Mouse (Mus musculus): ENCODE data around the gene Olfr1079. TPM values are rescaled to one million over a fixed set of nuclear protein-coding genes. Genes with fewer than 3 reads are reported as not detected.

The Olfr1079 gene
- total RNA-seq (2023): not detected

DNA sequence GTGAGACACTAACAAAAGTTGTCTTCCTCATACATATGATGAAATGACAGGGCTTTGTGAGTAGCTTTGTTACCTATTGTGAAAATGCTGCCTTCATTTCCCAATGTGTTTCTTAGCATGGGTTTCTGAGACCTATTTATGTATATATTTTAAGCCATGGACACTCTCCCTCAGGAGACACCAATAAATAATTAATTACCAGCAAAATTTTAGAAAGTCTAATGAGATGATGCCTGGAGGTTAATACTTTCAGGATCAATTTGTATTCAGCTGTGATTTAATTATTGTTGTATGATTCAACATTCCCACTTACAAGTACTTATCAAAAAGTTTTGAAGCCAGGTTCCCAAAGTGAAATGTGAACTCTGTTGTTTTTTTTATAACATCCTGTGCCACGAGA, at the start of gene Olfr1079:
Gene Olfr1079, minus strand, starts transcription at position 101 of the 400 bp plus-strand sequence.

DNA sequence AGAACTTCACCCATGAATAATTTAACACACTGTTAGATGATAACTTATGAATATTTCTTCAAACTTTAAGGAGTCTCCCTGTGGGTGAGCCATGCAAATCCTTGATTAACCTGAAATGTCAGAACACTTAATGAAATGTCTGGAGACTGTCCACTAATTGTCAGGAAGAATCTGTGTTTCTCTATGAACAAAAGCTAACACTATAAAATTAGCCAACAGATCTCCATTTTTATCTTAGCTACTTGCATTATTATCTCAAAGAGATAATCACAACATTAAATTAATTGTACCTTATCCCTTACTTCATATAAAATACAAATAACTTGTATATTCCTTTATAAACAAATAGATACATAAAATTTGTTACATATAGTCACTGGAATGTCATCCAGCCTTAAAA, 15.9 kb upstream of the Olfr1079 start, which contains the start of gene Olfr1080:
Gene Olfr1080, minus strand, starts transcription at position 101 of the 400 bp plus-strand sequence.

DNA sequence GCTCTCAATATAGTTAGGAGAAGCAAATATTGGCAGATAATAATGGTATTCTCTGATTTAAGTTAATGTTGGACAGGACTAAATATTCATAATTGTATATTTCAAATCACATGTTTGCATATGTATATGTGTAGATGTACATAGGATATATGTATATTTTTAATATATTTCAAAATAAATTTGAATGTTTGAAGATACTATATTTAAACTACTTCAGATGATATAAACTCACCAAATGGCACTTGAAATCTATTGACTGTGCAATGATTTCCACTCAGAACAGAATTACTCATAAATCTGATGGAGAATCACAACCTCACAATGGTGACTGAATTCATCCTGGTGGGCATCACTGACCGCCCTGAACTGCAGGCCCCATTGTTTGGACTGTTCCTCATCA, 34.1 kb downstream of the Olfr1079 start, which contains the start of gene Olfr1076:
Gene Olfr1076, plus strand, starts transcription at position 301 of the 400 bp plus-strand sequence.

DNA sequence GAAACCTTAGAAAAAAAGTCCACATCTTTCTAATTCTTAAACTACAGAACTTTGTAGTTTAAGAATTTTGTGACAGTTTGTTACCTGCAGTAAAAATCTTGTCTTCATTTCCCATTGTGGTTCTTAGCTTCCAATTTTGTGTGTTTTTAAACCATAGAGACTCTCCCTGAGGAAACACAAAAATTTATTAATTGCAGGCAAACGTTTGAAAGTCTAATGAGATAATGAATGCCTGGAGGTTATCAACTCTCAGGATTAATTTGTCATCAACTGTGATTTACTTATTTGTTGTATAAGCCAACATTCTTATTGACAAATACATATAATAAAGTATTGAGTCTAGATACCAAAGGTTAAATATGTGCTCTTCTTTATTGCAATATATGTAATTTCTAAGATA, 55.0 kb downstream of the Olfr1079 start, which contains the start of gene Olfr228:
Gene Olfr228, minus strand, starts transcription at position 101 of the 400 bp plus-strand sequence.

Other genes starting within 250 kb of the Olfr1079 start
- gene Olfr1053, start 227.2 kb downstream of the Olfr1079 start, total RNA-seq (2023): not detected
- not detected for gene Olfr1054, start 207.0 kb downstream of the Olfr1079 start, total RNA-seq (2023)
- gene Olfr1055, start 192.2 kb downstream of the Olfr1079 start, total RNA-seq (2023): not detected
- not detected for gene Olfr1056, start 180.0 kb downstream of the Olfr1079 start, total RNA-seq (2023)
- gene Olfr1057, start 164.1 kb downstream of the Olfr1079 start, total RNA-seq (2023): not detected
- not detected for gene Olfr1058, start 153.9 kb downstream of the Olfr1079 start, total RNA-seq (2023)
- not detected for gene Olfr1061, start 128.4 kb downstream of the Olfr1079 start, total RNA-seq (2023)
- gene Olfr1062, start 115.7 kb downstream of the Olfr1079 start, total RNA-seq (2023): not detected
- not detected for gene Olfr1065, start 91.9 kb downstream of the Olfr1079 start, total RNA-seq (2023)
- not detected for gene Olfr1066, start 86.2 kb downstream of the Olfr1079 start, total RNA-seq (2023)
- not detected for gene Olfr228, start 55.1 kb downstream of the Olfr1079 start, total RNA-seq (2023)
- gene Olfr1076, start 34.0 kb downstream of the Olfr1079 start, total RNA-seq (2023): not detected
- not detected for gene Olfr1080, start 15.8 kb upstream of the Olfr1079 start, total RNA-seq (2023)
- not detected for gene Olfr1082, start 56.5 kb upstream of the Olfr1079 start, total RNA-seq (2023)
- not detected for gene Olfr1084, start 97.2 kb upstream of the Olfr1079 start, total RNA-seq (2023)
- not detected for gene Olfr1085, start 119.5 kb upstream of the Olfr1079 start, total RNA-seq (2023)
- not detected for gene Olfr1086, start 137.6 kb upstream of the Olfr1079 start, total RNA-seq (2023)
- gene Olfr1087, start 155.9 kb upstream of the Olfr1079 start, total RNA-seq (2023): not detected
- gene Olfr1089, start 191.2 kb upstream of the Olfr1079 start, total RNA-seq (2023): not detected
- gene Olfr1090, start 216.5 kb upstream of the Olfr1079 start, total RNA-seq (2023): not detected
- not detected for gene Olfr1093, start 240.0 kb upstream of the Olfr1079 start, total RNA-seq (2023)